Mouse (Mus musculus) C2C12 (cell line): ENCODE data around the gene Thg1l. TPM values are rescaled to one million over a fixed set of nuclear protein-coding genes. Genes with fewer than 3 reads are reported as not detected.

Experiments used
- H3K27me3 ChIP-seq: one replicate; pipeline ENCODE4 v1.6.1; 2011; ENCODE audit not compliant: control insufficient read depth, insufficient read depth, insufficient read length
- H3K36me3 ChIP-seq: one replicate; pipeline ENCODE4 v1.6.1; 2011; ENCODE audit not compliant: control insufficient read depth, insufficient read depth
- H3K4me3 ChIP-seq: one replicate; pipeline ENCODE4 v1.5.1; 2011; ENCODE audit warnings: mild to moderate bottlenecking, control low read depth; ENCODE audit not compliant: poor library complexity, insufficient read depth, severe bottlenecking
- H3K79me2 ChIP-seq: one replicate; pipeline ENCODE4 v1.6.1; 2011; ENCODE audit not compliant: control insufficient read depth, insufficient read depth
- H3K79me3 ChIP-seq: one replicate; pipeline ENCODE4 v1.6.1; 2011; ENCODE audit warnings: low read depth, control low read depth
- H3ac ChIP-seq: one replicate; pipeline ENCODE3; 2011; ENCODE audit warnings: low read depth; ENCODE audit not compliant: control insufficient read depth, insufficient read length
- CEBPB ChIP-seq: IDR thresholded peaks from one replicate; pipeline ENCODE4 v1.6.1; 2011; ENCODE audit warnings: low read depth, mild to moderate bottlenecking, control low read depth, moderate library complexity
- CTCF ChIP-seq: IDR thresholded peaks from one replicate; pipeline ENCODE4 v1.5.1; 2011; ENCODE audit not compliant: control insufficient read depth, insufficient read depth, insufficient read length
- FOSL1 ChIP-seq: IDR thresholded peaks from one replicate; pipeline ENCODE4 v1.8.0; 2011; ENCODE audit warnings: mild to moderate bottlenecking, low read length; ENCODE audit not compliant: poor library complexity, insufficient read depth, severe bottlenecking
- MAX ChIP-seq: IDR thresholded peaks from one replicate; pipeline ENCODE4 v1.6.1; 2011; ENCODE audit warnings: mild to moderate bottlenecking, control low read depth
- MYOD1 ChIP-seq: IDR thresholded peaks from one replicate; pipeline ENCODE4 v1.6.1; 2011; ENCODE audit warnings: low read depth; ENCODE audit not compliant: control insufficient read depth, insufficient read length
- MYOG ChIP-seq: IDR thresholded peaks from one replicate; pipeline ENCODE4 v1.6.1; 2011; ENCODE audit not compliant: control insufficient read depth, insufficient read length; ENCODE audit errors: extremely low read depth
- USF1 ChIP-seq: IDR thresholded peaks from one replicate; pipeline ENCODE4 v1.6.1; 2011; ENCODE audit warnings: low read depth, mild to moderate bottlenecking, control low read depth, moderate library complexity
- polyA plus RNA-seq: library from polyadenylated mRNA; unstranded; fragments of >200 nt; fragmentation: generic; extraction: Trizol; gene quantifications from one replicate; pipeline ENCODE4 v1.2.1, GENCODE M21; 2012; ENCODE audit warnings: missing spikeins

Gene Thg1l
- polyA plus RNA-seq, 1 experiment = 28.5 TPM

GRCm38 (mm10) chr11:45976061-45976460 lies 20.8 kb upstream of the Thg1l start:
- Histone ChIP-seq H3K4me3 (no peak overlapping the region), H3K79me3 (no peaks in the 10 kb centered on the region), H3K79me2 (no peaks in the 10 kb centered on the region), H3K36me3 (no peaks in the 10 kb centered on the region), H3K27me3 (no peaks in the 10 kb centered on the region), H3ac (no peak overlapping the region)
- TF ChIP-seq MYOG = no peak
- no peak for TF ChIP-seq FOSL1
- no peak for TF ChIP-seq MAX
- no peak for TF ChIP-seq MYOD1
- TF ChIP-seq CTCF = no peak
- TF ChIP-seq USF1 = no peak
- TF ChIP-seq CEBPB = no peak

- TF ChIP-seq MYOD1 (no peak), USF1 (no peak), CTCF (no peak), MAX (no peak), MYOG (no peak), FOSL1 (no peak), CEBPB (no peak)
Observed at GRCm38 (mm10) chr11:45974466-45974865, 19.2 kb upstream of the Thg1l start.

GRCm38 (mm10) chr11:45973635-45974034 lies 18.3 kb upstream of the Thg1l start:
- TF ChIP-seq CEBPB = no peak
- no peak for TF ChIP-seq MYOG
- no peak for TF ChIP-seq CTCF
- Histone ChIP-seq H3ac (no peak overlapping the region), H3K27me3 (no peaks in the 10 kb centered on the region), H3K79me3 (no peaks in the 10 kb centered on the region), H3K36me3 (no peaks in the 10 kb centered on the region), H3K79me2 (no peaks in the 10 kb centered on the region), H3K4me3 (no peak overlapping the region)

More at GRCm38 (mm10) chr11:45974466-45974865, 19.2 kb upstream of the Thg1l start:
- H3K79me2 ChIP-seq = no peaks in the 10 kb centered on the region
- H3K36me3 ChIP-seq = no peaks in the 10 kb centered on the region
- H3ac ChIP-seq = no peak overlapping the region
- H3K27me3 ChIP-seq = no peaks in the 10 kb centered on the region
- no peaks in the 10 kb centered on the region for H3K79me3 ChIP-seq
- H3K4me3 ChIP-seq = no peak overlapping the region

GRCm38 (mm10) chr11:45968466-45968865 lies 13.2 kb upstream of the Thg1l start:
- H3K79me2 ChIP-seq = no peaks in the 10 kb centered on the region
- H3K4me3 ChIP-seq = no peak overlapping the region
- no peaks in the 10 kb centered on the region for H3K36me3 ChIP-seq
- H3K27me3 ChIP-seq = no peaks in the 10 kb centered on the region
- H3ac ChIP-seq = no peak overlapping the region
- no peaks in the 10 kb centered on the region for H3K79me3 ChIP-seq
- TF ChIP-seq CTCF (no peak), MAX (no peak), FOSL1 (no peak), USF1 (no peak), MYOD1 (no peak), CEBPB (no peak), MYOG (no peak)

- no peak overlapping the region for H3ac ChIP-seq
- no peaks in the 10 kb centered on the region for H3K79me2 ChIP-seq
- H3K36me3 ChIP-seq = no peaks in the 10 kb centered on the region
- H3K4me3 ChIP-seq = no peak overlapping the region
- H3K79me3 ChIP-seq = no peaks in the 10 kb centered on the region
- no peak for TF ChIP-seq MYOD1
- no peak for TF ChIP-seq CEBPB
- no peak for TF ChIP-seq MYOG
- TF ChIP-seq MAX = no peak
- no peak for TF ChIP-seq USF1
- no peak for TF ChIP-seq FOSL1
- TF ChIP-seq CTCF = no peak
- no peaks in the 10 kb centered on the region for H3K27me3 ChIP-seq
Observed at GRCm38 (mm10) chr11:45966896-45967295, 11.6 kb upstream of the Thg1l start.

GRCm38 (mm10) chr11:45960003-45960402 lies 4.7 kb upstream of the Thg1l start:
- Histone ChIP-seq H3ac (no peak overlapping the region), H3K27me3 (no peaks in the 10 kb centered on the region), H3K79me2 (no peaks in the 10 kb centered on the region), H3K4me3 (no peak overlapping the region), H3K79me3 (no peaks in the 10 kb centered on the region), H3K36me3 (no peaks in the 10 kb centered on the region)
- TF ChIP-seq CEBPB (no peak), FOSL1 (no peak), MYOG (no peak), MAX (no peak), MYOD1 (no peak), USF1 (no peak), CTCF (no peak)
